ENCODE assay signal across 8 mouse cellular contexts in genomic region chr1:133716464-133716863, GRCm38 (mm10). TPM values are rescaled to one million over a fixed set of nuclear protein-coding genes. Genes with fewer than 3 reads are reported as not detected.
DNase-seq lines count a peak whose midpoint lies in the region; ATAC-seq lines count a peak whose summit lies in the region.

No protein-coding gene starts in this region.

- no peak overlapping the region for H3K27ac ChIP-seq in heart, embryonic 12.5 days (ENCODE audit: poor library complexity, severe bottlenecking)

- no peak overlapping the region for H3K4me2 ChIP-seq in heart, embryonic 12.5 days

- ATAC-seq in heart, embryonic 12.5 days (ENCODE audit: insufficient number of reproducible peaks, low FRiP score), result no peak
- ATAC-seq in granulocyte monocyte progenitor cell, adult 5-6 weeks (replicated peaks; ENCODE audit: poor library complexity, severe bottlenecking), result peak; percentile 46; the same call in 1 of the 2 replicates

- peaks cover 4% of the 10 kb centered on the region; the same call in 1 of the 2 replicates for H3K4me1 ChIP-seq in heart, embryonic 12.5 days (replicated peaks)

- no peak overlapping the region for H3K4me3 ChIP-seq in heart, embryonic 12.5 days

- no peaks in the 10 kb centered on the region for H3K27me3 ChIP-seq in heart, embryonic 12.5 days (replicated peaks)

- 21% methylated on average over 7 of the region's 7 CpGs for WGBS in heart, embryonic 12.5 days

- peak; percentile 91 for DNase-seq in heart, adult 11 months
- peak; percentile 90 to 91 for DNase-seq in B cell, adult 2 months
- peak; percentile 72 for DNase-seq in adrenal gland, postnatal 10 days
- DNase-seq in lung, postnatal 25 days (ENCODE audit: low spot score), result peak; percentile 28
- DNase-seq in thymus, adult 18-20 months, result peak; percentile 30 to 39
- no peak for DNase-seq in right cerebral cortex, adult 18-20 months

- H3K9ac ChIP-seq in heart, embryonic 12.5 days, result no peak overlapping the region

- H3K36me3 ChIP-seq in heart, embryonic 12.5 days, result peaks cover 69% of the 10 kb centered on the region

- H3K9me3 ChIP-seq in heart, embryonic 12.5 days (replicated peaks), result no peaks in the 10 kb centered on the region

RNA-seq across cellular contexts. Expression of gene Lax1, which starts 26.6 kb away (rescaled TPM):
- polyA plus RNA-seq in heart, embryonic 12.5 days (2016; fragmentation: Nextera tagmentation; extraction: Ambion mirVana), result 0.50 and 0.53 TPM in 2 replicates
- 1 to 10 TPM; 1.7 to 2.0 TPM for total RNA-seq in adrenal gland, postnatal 10 days (2021)
- not detected in 2 replicates for total RNA-seq in granulocyte monocyte progenitor cell, adult 5-6 weeks (2014; fragmentation: Nextera tagmentation)
- 0.82 and 1.0 TPM in 2 replicates for total RNA-seq in granulocyte monocyte progenitor cell, adult 5-6 weeks (2017)

RNA-seq across cellular contexts. Expression of gene Gm38394, which starts 55.3 kb away (rescaled TPM):
- 6.2 and 6.8 TPM in 2 replicates for polyA plus RNA-seq in heart, embryonic 12.5 days (2016; fragmentation: Nextera tagmentation; extraction: Ambion mirVana)
- total RNA-seq in adrenal gland, postnatal 10 days (2021), result 10 to 100 TPM; 31.6 to 39.5 TPM
- total RNA-seq in granulocyte monocyte progenitor cell, adult 5-6 weeks (2014; fragmentation: Nextera tagmentation), result 9.5 and 14.2 TPM in 2 replicates
- total RNA-seq in granulocyte monocyte progenitor cell, adult 5-6 weeks (2017), result 6.6 and 9.2 TPM in 2 replicates

RNA-seq across cellular contexts. Expression of gene Zbed6, which starts 55.8 kb away (rescaled TPM):
- not detected in 2 replicates for polyA plus RNA-seq in heart, embryonic 12.5 days (2016; fragmentation: Nextera tagmentation; extraction: Ambion mirVana)
- 10 to 100 TPM in 1 of 2 experiments, 1 to 10 TPM in 1; 8.4 to 13.0 TPM for total RNA-seq in adrenal gland, postnatal 10 days (2021)
- total RNA-seq in granulocyte monocyte progenitor cell, adult 5-6 weeks (2014; fragmentation: Nextera tagmentation), result 15.9 and 23.1 TPM in 2 replicates
- 14.5 and 16.3 TPM in 2 replicates for total RNA-seq in granulocyte monocyte progenitor cell, adult 5-6 weeks (2017)
